Mouse (Mus musculus) common myeloid progenitor, adult 5-6 weeks (primary cell): ENCODE data around the gene Ccdc138. TPM values are rescaled to one million over a fixed set of nuclear protein-coding genes. Genes with fewer than 3 reads are reported as not detected.

Experiments used
- ATAC-seq: replicated peaks from 2 replicates; pipeline ENCODE4 v1.8.0; 2016; ENCODE audit warnings: low read depth, mild to moderate bottlenecking, moderate TSS enrichment, inconsistent platforms; ENCODE audit not compliant: poor library complexity, severe bottlenecking
- total RNA-seq: library from RNA; stranded (forward); fragments of 200-1000, 187-1606 nt; gene quantifications from 2 replicates; pipeline ENCODE4 v1.2.3, GENCODE M21; 2017

Ccdc138 gene
- total RNA-seq, 1 experiment from 2014 or later = 6.7 TPM

GRCm38 (mm10) chr10:58559901-58560300, 62.2 kb downstream of the Ccdc138 start:
- ATAC-seq = peak; percentile 90

- no peak for ATAC-seq
Measured at GRCm38 (mm10) chr10:58560521-58560920, 62.8 kb downstream of the Ccdc138 start.

DNA sequence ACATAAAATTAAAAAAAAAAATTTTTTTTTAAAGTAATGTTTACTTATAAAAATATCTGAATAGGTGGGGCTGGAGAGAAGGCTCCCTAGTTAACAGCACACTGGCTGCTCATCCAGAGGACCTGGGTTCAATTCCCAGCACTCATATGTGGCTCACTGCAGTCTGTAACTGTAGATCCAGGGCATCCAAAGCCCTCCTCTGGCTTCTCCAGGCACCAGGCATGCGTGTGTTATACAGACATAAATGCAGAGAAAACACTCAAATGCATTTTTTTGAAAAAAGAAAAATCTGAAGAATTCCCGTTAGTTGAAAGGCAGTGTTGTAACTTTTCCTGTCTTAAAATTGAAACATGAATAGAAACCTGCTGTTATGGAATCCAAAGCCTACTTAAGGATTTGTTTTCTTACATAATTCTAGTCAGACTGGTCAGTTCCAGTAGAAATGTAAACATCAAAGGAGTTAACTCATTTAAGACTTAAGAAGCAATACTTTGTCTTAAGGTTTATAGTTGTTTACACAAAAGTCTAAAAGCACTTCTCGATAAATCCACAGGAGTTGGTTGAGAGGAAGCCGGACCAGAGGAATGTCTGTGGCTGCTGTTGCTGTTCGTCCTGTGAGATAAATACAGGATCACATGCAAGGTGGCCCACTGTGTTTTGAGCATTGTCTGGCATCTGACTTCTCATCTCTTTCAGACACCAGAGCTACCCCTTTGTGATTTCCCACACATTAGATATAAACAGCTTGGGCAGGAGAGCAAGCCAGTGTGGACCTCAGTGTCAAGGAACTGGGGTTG, 87.9 kb downstream of the Ccdc138 start:
- ATAC-seq = no peak

GRCm38 (mm10) chr10:58594486-58594885, 96.7 kb downstream of the Ccdc138 start:
- no peak for ATAC-seq

DNA sequence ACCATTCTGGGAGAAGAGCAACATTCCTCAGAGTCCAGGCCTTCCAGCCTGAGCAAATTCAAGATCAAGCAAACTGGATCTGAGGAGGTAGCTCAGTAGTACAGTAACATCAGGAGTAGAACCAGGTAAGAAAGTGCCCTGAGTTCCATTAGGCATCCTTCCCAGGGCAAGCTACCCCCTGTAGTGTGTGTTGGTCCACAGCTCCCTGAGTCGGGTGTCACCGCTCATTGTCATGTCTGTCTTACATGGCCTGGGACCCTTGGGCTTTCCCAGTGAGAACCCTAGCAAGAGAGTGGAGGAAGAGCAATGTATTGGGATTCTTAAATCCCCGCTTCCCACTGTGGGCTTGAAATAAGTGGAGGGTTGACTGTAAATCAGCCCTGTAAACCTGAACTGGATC, 97.4 kb downstream of the Ccdc138 start:
- ATAC-seq = no peak

GRCm38 (mm10) chr10:58595821-58596220, 98.1 kb downstream of the Ccdc138 start:
- ATAC-seq = no peak

DNA sequence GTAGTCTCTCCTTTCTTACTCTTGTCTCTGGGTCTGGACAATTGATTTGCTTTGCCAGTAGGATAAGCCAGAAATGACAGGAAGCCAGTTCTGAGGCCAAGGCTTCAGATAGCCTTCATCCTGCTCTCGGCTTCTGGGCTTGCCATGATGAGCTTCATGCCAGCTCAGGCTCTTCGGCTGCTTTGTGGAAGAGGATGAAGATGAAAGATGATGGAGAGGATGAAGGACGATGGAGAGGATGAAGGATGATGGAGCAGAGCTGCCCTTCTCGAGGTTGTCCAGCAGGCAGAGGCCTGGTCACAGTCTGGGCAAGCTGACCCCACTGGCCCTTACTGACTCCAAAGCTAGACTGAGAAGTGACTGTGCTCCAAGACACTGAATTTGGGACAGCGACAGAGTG, 102.4 kb downstream of the Ccdc138 start:
- no peak for ATAC-seq

GRCm38 (mm10) chr10:58600983-58601382, 103.2 kb downstream of the Ccdc138 start:
- no peak for ATAC-seq

- ATAC-seq = no peak
Measured at GRCm38 (mm10) chr10:58601431-58601901, 103.7 kb downstream of the Ccdc138 start.

DNA sequence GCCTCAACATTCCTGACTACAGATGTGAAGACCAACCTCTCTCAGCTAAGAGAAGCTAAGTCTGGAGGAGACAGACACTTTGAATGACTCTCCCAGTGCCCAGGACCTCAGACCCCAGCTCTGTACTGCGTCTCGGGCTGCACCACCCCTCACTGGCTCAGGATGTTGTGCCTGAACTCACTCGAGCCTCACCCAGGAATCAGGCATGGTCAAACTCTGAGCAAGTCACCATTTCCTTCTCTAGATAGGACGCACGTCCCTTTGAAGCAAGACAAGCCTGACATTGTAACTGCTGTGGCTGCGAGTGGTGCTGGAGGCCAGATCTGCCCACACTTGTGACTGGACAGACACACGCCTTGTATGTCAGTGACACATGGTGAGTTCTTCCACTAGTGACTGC, 104.2 kb downstream of the Ccdc138 start:
- no peak for ATAC-seq

- no peak for ATAC-seq
Measured at GRCm38 (mm10) chr10:58604779-58605178, 107.0 kb downstream of the Ccdc138 start.

DNA sequence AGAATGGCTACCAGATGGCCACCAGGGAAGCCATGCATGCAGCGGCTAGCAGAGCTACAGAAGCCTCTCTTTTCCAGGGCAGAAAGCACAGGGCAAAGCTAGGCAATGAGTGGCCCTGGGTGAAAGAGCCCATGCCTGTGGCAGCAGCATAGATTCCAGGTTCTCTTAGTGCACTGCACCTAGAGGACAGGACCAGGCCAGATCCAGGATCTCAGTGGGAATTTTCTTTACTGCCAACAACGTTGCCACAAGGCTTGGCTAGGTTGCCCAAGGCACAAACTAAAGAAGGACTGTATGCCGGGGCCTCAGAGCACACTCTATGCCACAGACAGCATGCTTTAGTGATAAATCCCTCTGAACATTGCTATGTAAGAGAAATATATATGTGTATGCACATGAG, 108.6 kb downstream of the Ccdc138 start:
- no peak for ATAC-seq

GRCm38 (mm10) chr10:58608858-58609257, 111.1 kb downstream of the Ccdc138 start:
- no peak for ATAC-seq

DNA sequence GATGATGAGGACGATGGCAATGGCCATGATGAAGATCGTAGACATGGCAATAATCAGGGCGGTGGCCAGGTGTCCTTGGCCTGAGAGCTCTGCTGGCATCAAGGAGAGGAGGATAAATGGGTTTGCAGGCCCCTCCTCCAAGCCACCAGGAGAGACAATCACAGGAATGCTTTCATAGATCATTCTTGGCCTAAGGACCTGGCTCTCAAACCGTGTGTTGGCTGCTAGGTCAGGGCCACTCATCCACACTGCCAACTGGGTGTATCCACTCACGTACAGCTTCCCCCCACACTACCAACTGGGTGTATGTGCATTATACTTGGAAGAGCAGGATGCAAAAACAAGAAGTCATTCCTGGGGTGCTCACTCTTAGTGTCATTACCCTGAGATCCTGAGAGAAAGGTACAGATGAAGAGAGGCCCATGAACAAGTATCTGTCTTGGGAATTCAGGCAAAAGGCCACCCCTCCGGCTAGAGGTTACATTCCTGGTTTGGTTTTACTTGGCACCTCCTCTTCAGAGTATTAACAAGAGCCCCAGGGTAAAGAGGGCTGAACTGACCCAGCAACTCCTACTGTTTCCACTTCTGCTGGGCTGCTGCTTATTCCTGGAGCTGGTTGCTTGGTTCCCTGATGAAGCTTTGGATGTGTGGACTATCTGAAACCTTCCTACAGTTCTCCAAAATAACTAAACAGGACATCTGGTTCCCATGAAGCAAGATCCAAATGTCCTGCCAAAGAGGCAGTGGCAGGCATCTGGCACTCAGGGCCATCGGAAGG, 112.9 kb downstream of the Ccdc138 start:
- ATAC-seq = no peak

GRCm38 (mm10) chr10:58614601-58615000, 116.9 kb downstream of the Ccdc138 start:
- no peak for ATAC-seq

GRCm38 (mm10) chr10:58616565-58616964, 118.8 kb downstream of the Ccdc138 start:
- ATAC-seq = no peak

GRCm38 (mm10) chr10:58618501-58619216, 120.9 kb downstream of the Ccdc138 start:
- no peak for ATAC-seq

- no peak for ATAC-seq
Measured at GRCm38 (mm10) chr10:58619266-58619665, 121.5 kb downstream of the Ccdc138 start.

GRCm38 (mm10) chr10:58624848-58625711, 127.3 kb downstream of the Ccdc138 start:
- ATAC-seq = peak; percentile 71
